Mouse (Mus musculus): ENCODE results near the gene Ankrd27. TPM values are rescaled to one million over a fixed set of nuclear protein-coding genes. Genes with fewer than 3 reads are reported as not detected.

The Ankrd27 gene
- polyA plus RNA-seq, 1 experiment from 2014 or later: 15.6 TPM

DNA sequence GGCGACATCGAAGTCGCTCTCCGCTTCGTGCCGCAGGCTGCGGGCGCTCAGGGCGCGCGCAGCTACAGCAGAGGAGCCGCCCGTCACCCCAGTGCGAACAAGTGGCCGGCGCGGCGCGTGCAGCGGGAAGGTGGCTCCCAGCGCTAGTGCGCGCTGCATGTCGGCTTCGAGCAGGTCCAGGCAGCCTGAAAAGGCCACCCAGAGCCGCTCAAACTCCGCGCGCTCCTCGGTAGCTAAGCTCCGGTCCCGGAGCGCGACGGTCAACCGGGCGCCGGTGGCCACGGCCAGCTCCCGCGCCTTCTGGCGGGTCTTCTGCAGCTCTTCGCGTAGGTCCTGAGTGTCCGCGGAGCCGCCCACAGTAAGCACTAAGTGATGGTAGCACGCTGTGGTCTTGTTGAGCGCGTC lies 1.3 kb upstream of the Ankrd27 start:
- no peak for ATAC-seq (ENCODE audit: extremely low read depth, insufficient number of reproducible peaks, low FRiP score, low TSS enrichment)
- H3K9ac ChIP-seq: peak overlapping the region; percentile 76
- peaks cover 36% of the 10 kb centered on the region for H3K4me1 ChIP-seq
- peak overlapping the region; percentile 96 for H3K4me2 ChIP-seq
- peaks cover 44% of the 10 kb centered on the region for H3K27me3 ChIP-seq (replicated peaks)
- WGBS: under 1% methylated on average over 50 of the region's 50 CpGs
- no peak overlapping the region for H3K27ac ChIP-seq (replicated peaks)
- H3K4me3 ChIP-seq: peak overlapping the region; percentile 78
- H3K36me3 ChIP-seq: no peaks in the 10 kb centered on the region
- no peaks in the 10 kb centered on the region for H3K9me3 ChIP-seq

DNA sequence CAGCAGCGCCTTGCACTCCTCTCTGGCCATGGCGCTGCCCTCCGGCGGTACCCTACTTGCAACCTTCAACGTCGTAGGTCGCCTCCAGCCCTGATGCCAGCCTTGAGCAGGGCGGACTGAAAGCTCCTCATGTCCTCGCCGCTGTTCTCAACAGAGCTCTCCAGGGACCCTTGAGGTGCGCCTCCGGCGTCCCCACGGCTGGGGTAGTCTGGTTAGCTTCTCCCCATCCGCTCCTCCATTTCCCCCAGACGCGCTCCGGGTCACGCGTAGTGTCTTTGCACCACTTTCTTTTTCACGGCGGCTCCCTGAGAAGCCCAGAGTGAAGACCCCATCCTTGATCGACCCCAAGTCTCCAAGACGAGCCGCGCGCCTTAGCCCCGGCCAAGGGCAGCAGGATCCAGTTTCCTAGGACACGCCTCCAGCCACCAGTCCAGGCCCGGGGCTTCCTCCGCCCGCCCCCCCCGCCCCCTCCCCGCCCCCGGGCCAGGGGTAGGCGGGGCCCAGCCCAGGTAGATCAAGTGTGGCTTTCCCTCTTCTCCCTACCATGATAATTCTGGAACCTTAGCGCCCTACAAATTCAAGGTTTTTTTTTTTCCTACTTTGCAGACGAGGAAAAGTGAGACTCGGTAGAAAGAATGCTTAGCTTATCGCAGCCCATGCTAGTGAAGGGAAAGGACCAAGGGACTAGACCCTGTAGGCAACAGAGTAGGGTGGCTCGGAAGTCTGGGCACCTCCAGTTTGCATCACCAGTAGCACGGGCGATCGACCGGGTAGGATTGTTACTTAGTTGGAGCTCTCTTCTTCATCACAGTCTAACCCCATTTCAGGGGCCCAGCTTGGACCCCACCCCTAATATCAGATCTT lies 621 bp upstream of the Ankrd27 start, which contains the start of gene Rgs9bp:
Rgs9bp (minus strand) TSS at position 392 of the 864 bp plus-strand sequence.
- under 1% methylated on average over 45 of the region's 45 CpGs for WGBS

GRCm38 (mm10) chr7:35586906-35587445 lies 932 bp downstream of the Ankrd27 start:
- peak overlapping the region; percentile 78 for H3K4me3 ChIP-seq
- H3K27ac ChIP-seq (replicated peaks): no peak overlapping the region
- H3K9me3 ChIP-seq: no peaks in the 10 kb centered on the region
- peaks cover 11% of the 10 kb centered on the region for H3K36me3 ChIP-seq
- 19% methylated on average over 15 of the region's 15 CpGs for WGBS
- ATAC-seq (ENCODE audit: extremely low read depth, insufficient number of reproducible peaks, low FRiP score, low TSS enrichment): no peak
- peak overlapping the region; percentile 96 for H3K4me2 ChIP-seq
- H3K4me1 ChIP-seq: peaks cover 36% of the 10 kb centered on the region
- peaks cover 32% of the 10 kb centered on the region for H3K27me3 ChIP-seq (replicated peaks)
- peak overlapping the region; percentile 86 for H3K9ac ChIP-seq

More for the DNA sequence above, 621 bp upstream of the Ankrd27 start, which contains the start of gene Rgs9bp:
- Histone ChIP-seq H3K9me3 (no peaks in the 10 kb centered on the region), H3K27me3 (replicated peaks) (peaks cover 44% of the 10 kb centered on the region), H3K36me3 (no peaks in the 10 kb centered on the region), H3K4me1 (peaks cover 36% of the 10 kb centered on the region), H3K9ac (peak within 1 kb of the TSS; percentile 86), H3K4me2 (peak within 1 kb of the TSS; percentile 96), H3K4me3 (peak within 1 kb of the TSS; percentile 78), H3K27ac (replicated peaks) (peak within 1 kb of the TSS; percentile 58)
- peak; percentile 65; the same call in 1 of the 2 replicates for ATAC-seq (ENCODE audit: extremely low read depth, insufficient number of reproducible peaks, low FRiP score, low TSS enrichment)

DNA sequence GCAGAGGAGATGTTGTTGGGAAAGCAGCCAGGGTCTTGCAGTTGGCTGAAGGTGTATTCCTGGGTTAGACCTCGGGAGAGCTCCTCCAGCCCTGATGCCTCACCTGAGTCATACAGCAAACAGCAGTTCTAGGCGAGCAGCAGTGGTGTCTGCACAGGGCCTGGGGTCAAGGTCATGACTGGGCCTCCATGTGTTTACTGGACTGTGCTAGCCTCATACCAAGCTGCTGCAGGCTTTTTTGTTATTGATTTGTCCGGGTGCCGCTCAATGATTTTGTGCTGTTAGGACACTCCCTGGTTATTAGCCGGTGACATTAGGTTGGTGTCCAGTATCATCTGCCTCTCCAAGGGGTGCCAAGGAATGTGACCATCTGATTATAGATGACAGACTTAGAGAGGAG lies 1.7 kb downstream of the Ankrd27 start:
- Histone ChIP-seq H3K9me3 (no peaks in the 10 kb centered on the region), H3K36me3 (peaks cover 19% of the 10 kb centered on the region), H3K4me1 (peaks cover 36% of the 10 kb centered on the region), H3K9ac (no peak overlapping the region), H3K4me2 (no peak overlapping the region), H3K27ac (replicated peaks) (no peak overlapping the region), H3K4me3 (no peak overlapping the region), H3K27me3 (replicated peaks) (peaks cover 24% of the 10 kb centered on the region)
- no peak for ATAC-seq (ENCODE audit: extremely low read depth, insufficient number of reproducible peaks, low FRiP score, low TSS enrichment)
- 66% methylated on average over 5 of the region's 5 CpGs for WGBS

DNA sequence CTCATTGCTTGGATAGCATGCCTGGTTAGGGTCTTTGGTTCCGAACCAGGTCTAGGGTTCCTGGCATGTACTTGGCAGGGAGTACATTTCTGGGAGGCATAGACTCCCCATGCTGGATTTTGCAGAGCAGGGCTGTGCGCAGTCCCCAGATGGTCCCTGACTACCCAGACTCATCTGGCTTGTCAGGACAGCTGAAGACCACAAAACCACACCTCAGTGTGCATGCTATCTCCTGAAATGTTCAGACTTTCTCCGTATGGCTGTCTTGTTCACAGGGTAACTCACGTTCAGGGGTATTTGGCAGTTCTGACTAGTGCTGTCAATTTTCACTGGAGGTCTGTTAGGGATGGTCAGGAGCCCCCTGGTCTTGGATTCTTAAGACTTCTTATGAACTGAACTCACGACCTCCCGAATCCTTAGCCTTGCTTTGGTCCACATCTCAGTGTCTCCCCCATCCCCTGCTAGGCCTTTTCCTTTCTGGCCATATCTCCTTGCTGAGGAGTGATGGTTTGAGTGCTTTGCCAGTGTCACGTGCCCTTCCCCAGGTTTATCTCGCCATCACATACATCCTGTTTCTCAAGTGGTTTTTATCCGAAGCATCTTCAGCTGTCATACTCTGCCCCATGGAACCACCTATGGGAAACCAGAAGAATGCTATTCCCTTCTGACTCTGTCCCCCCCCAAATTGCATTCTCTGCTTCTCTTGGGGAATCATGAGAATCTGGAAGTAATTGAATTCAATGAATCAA lies 2.8 kb downstream of the Ankrd27 start:
- Histone ChIP-seq H3K27me3 (replicated peaks) (peaks cover 13% of the 10 kb centered on the region), H3K27ac (replicated peaks) (no peak overlapping the region), H3K36me3 (peaks cover 30% of the 10 kb centered on the region), H3K4me1 (peaks cover 27% of the 10 kb centered on the region), H3K4me3 (no peak overlapping the region), H3K4me2 (no peak overlapping the region), H3K9ac (no peak overlapping the region), H3K9me3 (no peaks in the 10 kb centered on the region)
- ATAC-seq (ENCODE audit: extremely low read depth, insufficient number of reproducible peaks, low FRiP score, low TSS enrichment): no peak
- 71% methylated on average over 9 of the region's 9 CpGs for WGBS

DNA sequence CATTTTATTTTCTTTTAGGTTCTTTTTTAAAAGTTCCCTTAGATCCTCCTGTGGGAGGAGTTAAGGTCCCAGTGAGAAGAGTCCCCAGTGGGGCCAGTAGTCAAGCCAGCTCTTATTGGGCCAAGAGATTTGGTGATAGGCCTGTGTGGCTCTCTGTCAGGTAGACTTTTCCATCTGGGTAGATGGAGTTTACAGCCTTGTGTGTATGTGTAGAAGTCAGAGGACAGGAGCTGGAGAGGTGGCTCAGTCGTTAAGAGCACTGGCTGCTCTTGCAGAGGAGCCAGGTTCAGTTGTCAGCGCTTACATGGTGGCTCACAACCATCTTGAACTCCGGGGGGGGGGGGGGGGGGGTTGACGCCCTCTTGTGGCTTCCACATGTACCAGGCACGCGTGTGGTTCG lies 3.4 kb downstream of the Ankrd27 start:
- no peaks in the 10 kb centered on the region for H3K9me3 ChIP-seq
- no peak overlapping the region for H3K4me2 ChIP-seq
- peaks cover 21% of the 10 kb centered on the region for H3K4me1 ChIP-seq
- no peak overlapping the region for H3K9ac ChIP-seq
- no peak overlapping the region for H3K4me3 ChIP-seq
- H3K36me3 ChIP-seq: peaks cover 34% of the 10 kb centered on the region
- peaks cover 7% of the 10 kb centered on the region for H3K27me3 ChIP-seq (replicated peaks)
- H3K27ac ChIP-seq (replicated peaks): no peak overlapping the region
- no peak for ATAC-seq (ENCODE audit: extremely low read depth, insufficient number of reproducible peaks, low FRiP score, low TSS enrichment)
- WGBS: 74% methylated on average over 7 of the region's 7 CpGs

DNA sequence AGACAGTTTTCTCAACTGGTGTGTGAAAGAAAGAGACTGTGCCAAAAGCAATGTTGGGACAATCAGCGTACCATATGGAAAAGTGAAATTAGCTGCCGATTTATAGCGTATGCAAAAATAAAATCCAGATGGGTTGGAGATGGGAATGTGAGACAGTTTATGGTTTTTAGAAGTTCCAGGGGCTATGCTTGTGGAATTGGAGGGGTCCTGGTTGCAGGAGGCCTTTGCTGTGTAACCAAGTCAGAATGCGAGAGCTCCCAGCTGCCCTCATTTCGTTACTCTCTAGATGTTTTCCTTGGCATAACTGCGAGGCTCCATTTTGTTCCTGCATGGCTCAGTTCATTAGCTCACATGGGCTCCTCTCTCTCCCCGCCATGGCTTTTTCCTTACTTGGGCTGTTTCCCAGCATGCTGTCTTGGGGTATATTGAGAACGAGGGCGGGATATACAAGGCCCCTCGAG lies 4.7 kb downstream of the Ankrd27 start:
- no peak overlapping the region for H3K4me3 ChIP-seq
- H3K9ac ChIP-seq: no peak overlapping the region
- no peaks in the 10 kb centered on the region for H3K9me3 ChIP-seq
- no peak overlapping the region for H3K27ac ChIP-seq (replicated peaks)
- WGBS: 85% methylated on average over 10 of the region's 10 CpGs
- peaks cover 16% of the 10 kb centered on the region for H3K4me1 ChIP-seq
- no peaks in the 10 kb centered on the region for H3K27me3 ChIP-seq (replicated peaks)
- peaks cover 46% of the 10 kb centered on the region for H3K36me3 ChIP-seq
- no peak overlapping the region for H3K4me2 ChIP-seq
- no peak for ATAC-seq (ENCODE audit: extremely low read depth, insufficient number of reproducible peaks, low FRiP score, low TSS enrichment)

DNA sequence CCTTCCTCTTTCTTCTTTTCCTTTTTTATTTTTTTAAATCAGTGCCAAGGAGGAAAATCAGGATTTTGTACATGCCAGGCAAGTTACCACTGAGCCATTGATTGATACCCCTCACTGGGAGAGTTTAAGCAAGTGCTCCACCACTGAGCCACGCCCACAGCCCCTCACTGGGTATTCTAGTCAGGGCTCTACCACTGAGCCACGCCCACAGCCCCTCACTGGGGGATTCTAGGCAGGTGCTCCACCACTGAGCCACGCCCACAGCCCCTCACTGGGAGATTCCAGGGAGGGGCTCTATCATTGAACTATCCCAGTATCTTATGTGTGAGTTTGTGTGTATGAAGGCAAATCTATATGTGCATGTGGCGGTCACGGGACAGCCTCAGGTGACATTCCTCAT lies 8.3 kb downstream of the Ankrd27 start:
- Histone ChIP-seq H3K27ac (replicated peaks) (no peak overlapping the region), H3K27me3 (replicated peaks) (no peaks in the 10 kb centered on the region), H3K36me3 (peaks cover 72% of the 10 kb centered on the region), H3K4me2 (no peak overlapping the region), H3K4me1 (0 out of 2 replicates have a peak, but pooled peaks cover 3% of the 10 kb centered on the region), H3K4me3 (no peak overlapping the region), H3K9ac (no peak overlapping the region), H3K9me3 (no peaks in the 10 kb centered on the region)
- WGBS: 85% methylated on average over 5 of the region's 5 CpGs
- no peak for ATAC-seq (ENCODE audit: extremely low read depth, insufficient number of reproducible peaks, low FRiP score, low TSS enrichment)

DNA sequence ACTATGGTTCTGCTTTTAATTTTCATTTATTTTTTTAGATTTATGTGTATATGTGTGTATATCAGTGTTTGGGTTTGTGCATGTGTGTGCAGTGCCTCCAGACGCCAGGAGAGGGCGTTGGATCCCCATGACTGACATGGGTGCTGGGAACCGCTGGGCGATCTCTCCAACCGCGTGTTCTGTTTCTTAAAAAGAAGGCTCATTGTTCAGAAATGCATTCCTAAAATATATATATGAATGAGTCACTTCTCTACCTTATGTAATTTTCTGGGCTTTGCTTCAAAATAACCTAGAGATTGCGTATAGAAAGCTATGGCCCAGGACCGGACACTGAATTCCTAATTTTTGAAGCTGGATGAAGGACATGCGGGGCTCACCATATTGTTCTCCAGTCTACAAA lies 13.4 kb downstream of the Ankrd27 start:
- no peaks in the 10 kb centered on the region for H3K9me3 ChIP-seq
- 84% methylated on average over 9 of the region's 9 CpGs for WGBS
- ATAC-seq (ENCODE audit: extremely low read depth, insufficient number of reproducible peaks, low FRiP score, low TSS enrichment): no peak
- H3K4me1 ChIP-seq: 0 out of 2 replicates have a peak, but pooled peaks cover 3% of the 10 kb centered on the region
- peaks cover 81% of the 10 kb centered on the region for H3K36me3 ChIP-seq
- H3K27me3 ChIP-seq (replicated peaks): no peaks in the 10 kb centered on the region
- H3K4me3 ChIP-seq: no peak overlapping the region
- H3K4me2 ChIP-seq: no peak overlapping the region
- H3K27ac ChIP-seq (replicated peaks): no peak overlapping the region
- no peak overlapping the region for H3K9ac ChIP-seq

DNA sequence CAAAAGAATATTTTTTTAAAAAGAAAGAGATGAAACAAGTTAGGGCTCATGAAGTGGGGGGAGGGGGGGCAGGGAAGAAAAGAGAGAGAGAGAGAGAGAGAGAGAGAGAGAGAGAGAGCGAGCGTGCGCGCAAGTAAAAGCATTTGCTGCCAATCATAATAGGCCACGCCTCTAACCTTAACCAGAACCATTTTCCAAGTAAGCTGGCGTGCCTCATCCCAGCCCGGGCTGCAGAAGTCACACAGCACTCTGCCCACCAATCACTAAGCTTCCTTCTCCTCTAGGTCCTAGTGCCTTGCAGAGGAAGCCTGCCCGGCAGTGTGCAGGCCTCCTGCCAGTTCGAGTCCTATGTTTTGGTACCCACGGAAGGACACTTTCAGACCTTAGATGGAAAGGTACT lies 14.0 kb downstream of the Ankrd27 start:
- no peak for ATAC-seq (ENCODE audit: extremely low read depth, insufficient number of reproducible peaks, low FRiP score, low TSS enrichment)
- Histone ChIP-seq H3K4me1 (0 out of 2 replicates have a peak, but pooled peaks cover 3% of the 10 kb centered on the region), H3K9ac (no peak overlapping the region), H3K36me3 (peaks cover 81% of the 10 kb centered on the region), H3K27ac (replicated peaks) (no peak overlapping the region), H3K27me3 (replicated peaks) (no peaks in the 10 kb centered on the region), H3K4me3 (no peak overlapping the region), H3K4me2 (no peak overlapping the region), H3K9me3 (no peaks in the 10 kb centered on the region)
- WGBS: 81% methylated on average over 10 of the region's 10 CpGs

- Histone ChIP-seq H3K4me3 (no peak overlapping the region), H3K4me1 (0 out of 2 replicates have a peak, but pooled peaks cover 3% of the 10 kb centered on the region), H3K27ac (replicated peaks) (no peak overlapping the region), H3K9ac (no peak overlapping the region), H3K9me3 (no peaks in the 10 kb centered on the region), H3K4me2 (no peak overlapping the region), H3K36me3 (peaks cover 81% of the 10 kb centered on the region), H3K27me3 (replicated peaks) (no peaks in the 10 kb centered on the region)
- WGBS: 64% methylated on average over 6 of the region's 6 CpGs
- no peak for ATAC-seq (ENCODE audit: extremely low read depth, insufficient number of reproducible peaks, low FRiP score, low TSS enrichment)
These were observed 15.1 kb downstream of the Ankrd27 start for GRCm38 (mm10) chr7:35601106-35601505.

All from heart, embryonic 13.5 days (tissue).